Mouse (Mus musculus) G1E-ER4 (cell line): ENCODE measurements around the gene Ppp4r4. TPM values are rescaled to one million over a fixed set of nuclear protein-coding genes. Genes with fewer than 3 reads are reported as not detected.

Experiments
- GATA1 ChIP-seq: IDR thresholded peaks from one replicate; pipeline ENCODE4 v1.8.0; 2012; ENCODE audit warnings: low read length, inconsistent platforms
- polyA plus RNA-seq: library from polyadenylated mRNA; stranded (reverse); fragments of >175 nt; gene quantifications from 2 replicates; pipeline ENCODE4 v1.2.3, GENCODE M21; 2012

Ppp4r4 gene
- polyA plus RNA-seq, 1 experiment, result not detected

- no peak for TF ChIP-seq GATA1
These were observed 123.3 kb downstream of the Ppp4r4 start for GRCm38 (mm10) chr12:103655123-103656044.

DNA sequence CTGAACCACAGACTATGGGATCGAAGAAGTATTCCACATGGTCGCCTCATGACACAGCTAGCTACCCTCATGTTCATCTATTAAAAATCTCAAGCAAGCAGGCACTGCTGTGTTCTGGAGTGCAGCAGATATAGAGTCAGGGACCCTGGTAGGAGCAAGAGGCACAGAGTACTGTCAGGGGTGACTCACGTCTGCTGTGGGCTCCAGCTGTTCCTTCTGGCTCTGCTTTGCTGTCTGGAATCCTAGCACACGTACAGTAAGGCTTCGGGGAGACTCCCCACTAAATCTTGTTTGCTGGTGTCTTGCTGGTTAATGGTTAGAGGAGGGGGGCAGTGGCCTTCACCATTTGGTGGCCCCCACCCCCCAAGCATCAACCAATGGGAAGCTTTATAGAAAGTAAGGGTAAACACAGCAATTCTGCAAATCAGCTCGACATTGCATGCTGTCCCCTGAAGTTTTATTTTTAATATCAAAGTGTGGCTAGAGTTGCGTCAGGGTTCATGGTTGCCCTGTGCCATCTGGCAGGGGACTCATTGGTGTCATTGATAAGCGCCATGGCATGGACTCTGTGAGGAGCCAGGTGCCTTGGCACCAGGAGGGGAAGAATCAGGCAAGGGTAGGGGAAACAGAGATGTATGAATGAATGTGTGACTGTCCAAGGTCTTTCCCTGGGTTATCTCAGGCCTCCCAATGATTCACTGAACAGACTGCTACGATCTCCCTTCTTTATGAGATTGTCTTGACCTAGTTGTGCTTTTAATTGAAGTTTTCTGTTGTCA is 125.0 kb downstream of the Ppp4r4 start, which contains the start of gene Serpina6:
TSS of gene Serpina6 (minus strand) at position 365 of the 779 bp plus-strand sequence.
- TF ChIP-seq GATA1, result no peak

DNA sequence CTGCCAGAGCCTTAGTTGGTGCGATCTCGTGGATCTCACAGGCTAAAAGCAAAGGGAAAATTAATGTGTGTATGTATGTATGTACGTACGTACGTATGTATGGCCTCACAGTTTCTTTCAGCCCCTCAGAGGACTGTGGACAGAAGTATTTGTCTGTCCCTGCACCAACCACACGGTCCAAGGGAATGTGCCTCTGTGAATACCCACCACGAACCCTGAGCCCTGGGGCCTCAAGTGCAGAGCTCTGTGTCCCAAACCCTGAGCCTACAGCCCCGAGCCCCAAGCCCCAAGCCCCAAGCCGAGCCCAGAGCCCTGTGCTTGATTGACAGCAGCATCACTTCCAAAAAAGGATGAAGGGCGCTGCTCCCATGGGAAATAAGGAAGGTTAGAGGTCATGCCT is 125.9 kb downstream of the Ppp4r4 start:
- no peak for TF ChIP-seq GATA1

DNA sequence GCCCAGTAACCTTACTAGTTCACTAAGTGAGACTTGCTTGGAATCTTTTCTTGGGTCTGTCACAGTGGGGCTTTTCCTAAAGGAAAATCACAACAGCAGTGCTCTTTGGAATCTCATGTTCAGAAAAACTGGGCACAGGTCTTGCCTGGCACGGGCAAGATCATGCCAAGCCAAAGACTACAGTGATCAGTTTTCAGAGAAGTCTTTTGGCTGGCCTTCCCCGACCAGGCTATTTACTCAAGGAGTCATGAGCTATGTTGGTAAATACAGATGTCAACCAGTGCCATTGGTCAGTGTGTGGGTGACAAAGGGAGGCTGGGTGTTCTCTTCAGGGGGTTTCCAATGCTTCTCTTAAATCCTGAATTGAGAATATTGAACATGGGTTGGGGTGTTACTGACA is 127.1 kb downstream of the Ppp4r4 start:
- TF ChIP-seq GATA1, result no peak

DNA sequence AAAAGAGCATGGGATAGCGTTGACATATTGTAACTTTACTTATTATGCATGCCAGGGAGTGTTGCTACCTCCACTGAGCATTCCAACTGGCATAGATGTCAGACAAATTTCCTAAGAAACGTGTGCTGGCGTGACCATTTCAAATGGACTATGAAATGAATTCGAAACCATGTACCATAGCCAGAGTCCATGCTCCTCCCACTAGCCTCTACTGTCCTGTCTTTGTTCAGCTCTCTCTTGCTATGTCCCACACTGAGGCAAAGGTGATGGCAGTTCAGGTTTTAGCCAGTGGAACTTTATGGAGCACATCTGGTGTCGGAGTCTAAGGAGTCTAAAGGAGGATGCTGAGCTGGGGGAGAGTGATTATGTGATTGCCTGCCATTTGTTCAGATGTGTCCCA is 128.0 kb downstream of the Ppp4r4 start:
- TF ChIP-seq GATA1, result no peak

Other genes starting within 250 kb of the Ppp4r4 start
- not detected in 2 replicates for gene Fam181a, start 221.3 kb upstream of the Ppp4r4 start, polyA plus RNA-seq
- gene Asb2, start 176.3 kb upstream of the Ppp4r4 start, polyA plus RNA-seq, result not detected in 2 replicates
- gene Otub2, start 143.6 kb upstream of the Ppp4r4 start, polyA plus RNA-seq, result 2.7 and 3.7 TPM in 2 replicates
- gene 9330161L09Rik, start 124.5 kb upstream of the Ppp4r4 start, polyA plus RNA-seq, result not detected in 2 replicates
- gene Ddx24, start 106.5 kb upstream of the Ppp4r4 start, polyA plus RNA-seq, result 19.2 and 50.5 TPM in 2 replicates
- gene Ifi27, start 98.1 kb upstream of the Ppp4r4 start, polyA plus RNA-seq, result 9.2 and 18.2 TPM in 2 replicates
- gene Ifi27l2a, start 88.6 kb upstream of the Ppp4r4 start, polyA plus RNA-seq, result 0.97 and 1.1 TPM in 2 replicates
- gene Ifi27l2b, start 75.1 kb upstream of the Ppp4r4 start, polyA plus RNA-seq, result not detected in 2 replicates
- gene Serpina10, start 99.2 kb downstream of the Ppp4r4 start, polyA plus RNA-seq, result not detected in 2 replicates
- gene Serpina6, start 124.9 kb downstream of the Ppp4r4 start, polyA plus RNA-seq, result not detected in 2 replicates
- not detected in 2 replicates for gene Serpina16, start 143.9 kb downstream of the Ppp4r4 start, polyA plus RNA-seq
- gene Serpina1f, start 163.2 kb downstream of the Ppp4r4 start, polyA plus RNA-seq, result not detected in 2 replicates
- not detected in 2 replicates for gene Serpina1d, start 241.3 kb downstream of the Ppp4r4 start, polyA plus RNA-seq